Mouse (Mus musculus): Measurements from ENCODE around the gene Ctnnd2.

Gene Ctnnd2

DNA sequence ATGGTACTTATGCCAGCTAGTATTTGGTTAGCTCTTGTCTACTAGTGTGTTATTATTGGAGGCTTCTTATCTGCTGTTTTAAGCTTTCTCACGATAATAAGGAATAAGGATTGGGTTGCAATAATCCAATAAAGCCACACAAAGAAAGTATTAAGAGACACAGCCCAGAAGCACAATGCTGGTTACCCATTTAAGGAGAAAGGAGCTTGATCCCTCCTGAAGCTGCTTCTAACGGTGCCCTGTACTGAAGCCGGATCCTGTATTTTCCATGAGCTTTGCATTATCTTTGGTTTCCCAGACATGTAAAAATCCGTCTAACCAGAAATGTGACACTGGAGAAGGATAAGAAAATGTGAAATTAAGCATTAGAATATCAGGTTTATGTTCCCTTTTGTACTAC lies 565.8 kb downstream of the Ctnnd2 start:
- no peak for DNase-seq

DNA sequence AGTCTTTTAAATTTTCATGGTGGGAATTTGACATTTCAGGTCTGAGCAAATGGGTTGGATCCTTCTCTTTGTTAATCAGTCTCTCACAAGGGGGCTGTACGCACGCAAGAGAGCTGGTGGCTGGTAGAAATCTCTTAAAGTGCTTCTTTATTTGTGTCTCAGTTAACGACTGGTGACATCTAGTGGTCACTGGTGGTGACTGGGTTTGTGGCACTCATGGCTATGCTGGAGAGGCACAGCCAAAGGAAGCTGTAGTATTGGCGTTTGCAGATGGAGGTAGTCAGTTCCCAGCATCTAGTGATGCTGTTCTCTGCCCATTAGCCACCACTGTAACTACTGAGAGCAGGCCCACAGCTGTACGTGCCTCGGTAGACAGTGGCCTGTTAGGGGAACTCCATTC lies 568.3 kb downstream of the Ctnnd2 start:
- peak; percentile 83 for DNase-seq

DNA sequence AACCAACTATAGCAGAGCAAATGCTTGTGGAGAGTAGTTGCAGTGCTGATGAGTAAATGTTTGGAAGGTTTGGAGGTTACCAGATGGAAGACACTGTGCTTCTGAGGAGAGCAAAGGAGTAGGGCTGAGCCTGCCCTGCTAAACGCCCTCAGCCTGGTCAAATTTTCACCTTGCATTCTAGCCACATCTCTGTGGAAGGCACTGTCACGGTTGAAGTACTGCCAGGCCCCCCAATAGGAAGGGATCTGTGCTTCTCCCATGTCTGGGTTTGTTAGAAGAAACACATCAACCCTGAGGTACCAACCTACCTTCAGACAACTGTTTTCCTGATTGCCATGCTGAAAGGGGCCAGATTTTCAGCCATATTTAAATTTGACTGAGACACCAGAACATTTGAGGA lies 585.6 kb downstream of the Ctnnd2 start:
- no peak for DNase-seq

DNA sequence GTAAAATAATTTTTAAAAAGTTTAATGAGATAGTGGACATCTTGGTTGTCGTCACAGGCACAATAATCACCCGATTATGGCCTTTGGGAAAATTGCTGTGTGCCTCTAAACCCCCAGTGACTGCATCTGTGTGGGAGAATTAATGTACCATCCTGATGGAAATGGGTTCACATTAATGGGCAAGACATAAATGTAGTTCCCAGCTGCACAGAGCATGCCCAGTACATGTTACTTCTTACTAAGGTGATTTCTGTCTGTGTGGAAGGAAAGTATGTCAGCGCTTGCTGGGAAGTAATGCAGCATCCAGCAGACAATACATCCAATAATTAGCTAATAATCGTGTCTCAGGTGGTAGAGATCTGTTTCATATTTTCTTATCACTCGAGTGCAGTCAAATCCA lies 589.8 kb downstream of the Ctnnd2 start:
- no peak for DNase-seq

DNA sequence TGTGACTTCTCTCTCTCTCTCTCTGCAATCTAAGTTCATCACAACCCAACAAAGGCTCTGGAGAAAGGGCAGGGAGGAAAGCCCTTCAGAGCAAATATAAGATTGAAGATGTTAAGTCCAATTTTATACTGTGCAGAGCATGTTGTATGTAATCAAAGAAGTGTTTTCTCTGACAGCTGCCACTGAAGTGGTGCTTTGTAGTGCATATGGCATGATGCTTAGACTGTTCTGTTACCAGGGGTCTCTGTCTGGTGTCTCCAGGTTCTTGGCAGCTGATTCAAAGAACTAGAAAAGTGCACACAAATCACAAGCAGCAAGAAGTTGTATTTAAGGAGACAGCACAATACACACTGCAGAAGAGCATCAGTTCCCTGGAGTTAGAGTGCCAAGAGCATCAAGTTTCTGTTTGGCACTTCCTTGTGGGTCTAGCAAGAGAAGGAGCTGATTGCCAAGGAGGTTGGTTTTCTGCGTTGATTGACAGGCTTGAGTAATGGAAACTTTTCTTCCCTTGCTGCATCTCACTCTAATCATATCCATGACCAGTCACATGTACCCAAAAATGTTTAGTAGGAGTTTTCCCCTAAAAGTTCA lies 590.4 kb downstream of the Ctnnd2 start:
- no peak for DNase-seq

DNA sequence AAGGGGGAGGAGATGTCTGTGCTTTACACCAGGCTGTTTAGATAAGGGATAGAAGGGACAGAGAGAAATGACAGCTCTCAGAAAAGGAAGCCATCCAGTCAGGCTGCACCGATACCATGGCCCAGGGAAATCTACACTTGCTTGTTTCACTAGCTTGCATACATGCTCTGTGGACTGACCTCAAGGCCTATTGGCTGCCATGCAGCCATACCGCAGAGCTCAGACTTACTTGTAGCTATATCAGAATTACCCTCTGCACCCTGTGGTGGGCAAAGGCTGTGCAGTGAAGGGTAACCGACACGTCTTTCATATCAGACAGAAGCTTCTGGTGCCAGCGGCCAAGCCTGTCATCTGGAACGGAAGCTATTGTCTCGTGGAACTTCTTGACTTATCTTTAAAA lies 604.5 kb downstream of the Ctnnd2 start:
- DNase-seq, result no peak

DNA sequence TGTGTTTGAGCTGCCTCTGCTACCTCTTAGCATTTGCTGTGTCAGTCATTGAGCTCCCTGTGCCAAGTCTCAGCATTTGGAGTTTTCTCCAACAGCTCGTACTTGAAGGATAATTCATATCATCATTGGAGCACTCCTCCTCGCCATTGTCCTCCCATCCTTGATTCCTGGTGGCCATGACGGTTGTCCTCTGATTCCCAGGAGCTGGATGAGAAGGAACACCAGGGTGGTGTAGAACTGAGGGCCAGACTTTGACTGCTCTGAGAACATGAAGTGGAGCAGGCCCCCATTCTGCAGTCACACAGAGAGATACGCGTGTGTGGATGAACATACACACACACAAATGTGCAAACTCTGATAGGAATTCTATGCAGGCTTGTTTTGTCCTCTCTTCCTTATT lies 605.4 kb downstream of the Ctnnd2 start:
- DNase-seq, result no peak

DNA sequence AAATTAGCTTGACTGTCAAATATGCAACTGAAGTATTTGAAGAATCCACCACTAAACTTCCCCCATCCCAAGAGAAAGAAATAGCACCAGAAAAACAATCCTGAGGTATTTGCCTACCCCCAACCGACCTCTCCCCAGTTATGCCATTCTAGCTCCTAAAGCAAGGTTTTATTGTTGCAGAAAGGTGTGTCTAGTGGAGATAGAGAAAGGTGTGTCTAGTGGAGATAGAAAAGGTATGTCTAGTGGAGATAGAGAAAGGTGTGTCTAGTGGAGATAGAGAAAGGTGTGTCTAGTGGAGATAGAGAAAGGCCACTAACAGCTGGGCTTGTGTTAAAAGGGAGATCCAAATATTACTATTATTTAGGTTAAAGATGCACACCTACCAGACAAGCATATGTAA lies 607.5 kb downstream of the Ctnnd2 start:
- DNase-seq, result no peak

DNA sequence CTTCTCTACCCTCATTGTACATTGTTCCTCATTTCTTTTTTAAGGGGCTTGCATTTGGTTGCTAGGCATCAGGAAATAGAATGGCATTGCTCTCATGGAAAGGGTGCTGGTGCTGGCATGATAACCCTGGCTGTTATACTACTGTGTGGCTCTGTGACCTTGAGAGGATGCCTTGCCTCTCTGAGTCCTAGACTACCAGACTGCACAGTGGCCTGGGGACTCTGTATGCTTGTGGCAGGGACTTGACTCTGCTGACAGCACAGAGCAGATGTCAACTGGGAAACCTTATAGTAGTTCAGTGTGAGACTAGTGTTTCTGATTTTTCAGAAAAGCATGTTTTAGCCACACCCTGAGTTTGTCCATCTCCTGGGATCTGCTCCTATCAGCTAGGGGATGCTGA lies 608.6 kb downstream of the Ctnnd2 start:
- no peak for DNase-seq

DNA sequence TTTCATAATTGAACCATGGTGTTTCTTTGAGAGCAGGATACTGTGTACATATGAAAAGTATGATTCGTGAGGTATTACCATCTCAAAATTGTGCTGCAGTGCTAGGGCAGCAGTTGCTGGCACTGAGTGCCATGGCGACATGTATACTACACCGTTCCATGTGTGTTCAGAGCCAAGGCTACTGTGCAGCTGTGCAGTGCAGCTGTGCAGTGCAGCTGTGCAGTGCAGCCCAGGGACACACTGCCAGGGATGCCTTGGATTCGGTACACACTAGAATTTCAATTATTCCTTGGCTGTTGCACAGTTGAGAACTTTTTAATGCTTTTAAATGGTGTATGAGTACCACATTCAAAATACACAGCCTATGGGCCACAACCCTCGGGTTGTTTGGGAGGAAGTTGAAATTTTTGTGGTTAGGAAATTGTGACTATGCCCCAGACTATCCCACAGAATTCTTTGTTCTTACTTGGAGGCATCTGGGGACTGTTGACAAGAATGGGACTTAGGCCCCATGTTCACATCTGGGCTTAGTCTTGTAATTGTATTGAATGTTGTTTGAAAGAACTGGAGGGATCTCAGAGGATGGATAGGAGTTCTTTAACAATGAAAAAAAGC lies 613.4 kb downstream of the Ctnnd2 start:
- no peak for DNase-seq

DNA sequence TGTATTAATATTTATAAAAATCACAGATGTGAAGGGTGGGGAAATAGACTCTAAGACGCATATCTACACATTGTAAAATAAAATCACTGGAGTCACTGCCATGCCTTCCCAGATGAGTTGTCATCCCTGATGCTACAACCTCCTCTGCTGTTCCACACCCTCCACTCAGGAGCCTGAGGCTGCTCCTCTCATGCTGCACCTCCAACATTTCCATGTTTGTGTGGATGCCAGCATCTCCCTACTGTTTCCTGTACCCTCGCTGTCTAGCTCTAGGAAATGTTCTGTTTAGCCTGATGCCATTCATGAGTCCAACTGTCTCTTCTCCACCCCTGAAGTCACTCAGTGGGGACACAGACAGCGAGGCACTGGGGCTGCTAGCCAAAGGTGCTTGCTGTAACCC lies 620.9 kb downstream of the Ctnnd2 start:
- DNase-seq, result peak; percentile 22

DNA sequence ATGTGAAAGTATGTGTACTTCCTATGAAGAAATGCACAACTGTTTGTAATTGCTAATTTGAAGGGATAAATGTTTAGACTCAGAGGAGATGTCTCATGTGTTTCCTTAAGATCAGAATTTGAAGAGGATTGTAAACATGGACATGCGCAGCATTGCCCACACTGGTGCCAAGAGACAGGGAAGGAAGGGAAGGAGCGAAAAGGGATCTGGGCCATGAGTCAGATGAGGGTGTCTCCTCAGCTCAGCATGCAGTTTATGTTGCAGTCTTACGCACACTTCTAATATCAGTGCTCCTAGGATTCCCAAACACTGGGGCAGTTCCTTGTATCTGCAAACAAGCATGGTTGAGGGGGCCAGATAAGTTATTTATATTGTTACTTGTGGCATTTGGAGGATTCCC lies 623.3 kb downstream of the Ctnnd2 start:
- DNase-seq, result peak; percentile 29

DNA sequence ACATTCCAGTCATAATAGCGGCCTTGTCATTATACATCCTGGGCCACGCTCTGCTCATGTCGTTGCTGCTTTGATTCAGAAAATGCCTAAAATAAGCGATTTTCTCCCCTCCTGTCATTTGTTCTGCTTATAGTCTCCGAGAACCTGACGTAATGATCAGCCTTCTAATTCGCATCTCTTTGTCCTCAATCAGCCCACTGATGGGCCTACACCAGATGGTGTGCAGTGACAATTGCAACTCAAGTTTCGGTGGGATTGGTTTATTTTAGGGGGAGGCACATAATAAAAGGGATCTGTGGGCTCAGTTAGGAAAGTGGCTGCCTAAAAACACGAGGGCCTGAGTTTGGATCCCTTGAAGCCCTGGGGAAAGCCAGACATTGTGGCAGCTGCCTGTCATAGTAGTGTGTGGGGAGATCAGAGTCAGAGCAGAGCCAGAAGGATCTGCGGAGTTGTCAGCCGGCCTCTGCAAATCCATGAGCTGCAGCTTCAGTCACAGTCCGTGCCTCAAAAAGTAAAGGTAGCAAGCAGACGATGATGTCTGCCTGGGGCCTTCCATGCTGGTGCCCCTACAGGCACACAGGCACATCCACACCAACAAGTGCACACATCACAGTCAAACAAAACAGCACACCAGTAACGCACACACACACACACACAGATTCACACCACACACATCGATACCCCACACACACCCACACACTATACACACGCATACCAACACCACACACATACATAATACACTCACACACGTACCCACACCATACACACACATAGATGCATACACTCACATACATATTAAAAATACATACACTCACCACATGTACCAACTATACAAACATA lies 655.3 kb downstream of the Ctnnd2 start:
- no peak for DNase-seq

DNA sequence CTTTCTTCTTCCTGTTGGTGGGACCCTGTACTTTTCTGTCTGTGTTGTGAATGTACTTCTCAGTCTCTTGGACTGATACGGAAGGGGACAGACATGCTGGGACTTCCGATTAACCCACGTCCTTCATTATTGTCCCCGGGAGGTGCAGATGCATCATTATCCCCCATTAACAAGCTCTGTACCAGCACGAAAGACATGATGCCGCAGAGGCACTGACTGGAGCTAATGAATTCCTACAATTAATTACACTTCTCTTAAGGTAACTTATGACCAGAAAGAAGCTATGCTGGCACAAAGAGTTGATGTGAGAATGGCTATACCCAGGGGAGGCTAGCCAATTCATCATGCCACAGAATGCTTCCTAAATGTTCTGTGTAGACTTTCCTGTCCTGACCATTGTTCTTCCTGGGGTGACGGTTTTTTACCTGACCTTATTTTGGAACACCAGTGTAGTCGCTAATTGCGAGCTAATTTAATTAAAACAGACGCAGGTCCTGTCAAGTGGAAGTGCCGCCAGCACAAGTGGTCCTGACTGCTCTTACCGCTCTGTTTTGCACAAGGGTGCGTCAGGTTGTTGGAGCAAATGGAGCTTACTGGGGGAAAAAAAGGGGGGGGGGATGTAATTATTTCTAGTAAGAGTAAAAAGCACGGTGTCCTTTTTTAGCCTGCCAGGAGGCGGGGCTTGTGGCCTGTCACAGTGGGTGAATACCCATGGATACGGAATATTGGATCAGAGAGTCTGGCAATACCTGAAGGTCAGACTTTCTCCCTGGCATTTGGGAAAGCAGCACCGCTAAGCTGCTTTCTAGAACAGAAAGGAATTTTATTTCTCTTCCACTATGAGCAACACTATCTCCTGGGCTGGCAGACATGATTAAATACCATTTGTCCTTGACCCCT lies 685.1 kb downstream of the Ctnnd2 start:
- no peak for DNase-seq

DNA sequence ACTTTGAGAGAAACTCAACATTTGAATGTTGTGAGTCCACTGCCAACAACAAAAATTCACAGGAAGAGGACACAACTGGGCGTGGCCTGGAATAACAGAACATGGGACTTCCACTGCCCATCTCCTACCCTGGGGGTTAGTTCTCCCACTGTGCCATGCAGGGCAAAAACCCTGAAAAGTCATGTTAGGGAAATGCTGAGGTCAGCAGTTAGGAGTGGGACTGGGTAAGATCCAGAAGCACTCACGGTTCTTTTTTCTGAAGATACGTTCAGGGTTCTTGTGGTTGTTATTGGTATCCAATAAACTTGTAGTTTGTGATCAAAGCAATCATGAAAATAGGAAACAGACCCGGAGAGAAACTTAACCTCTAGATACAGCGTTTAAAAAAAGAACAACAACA lies 695.0 kb downstream of the Ctnnd2 start:
- DNase-seq, result no peak

DNA sequence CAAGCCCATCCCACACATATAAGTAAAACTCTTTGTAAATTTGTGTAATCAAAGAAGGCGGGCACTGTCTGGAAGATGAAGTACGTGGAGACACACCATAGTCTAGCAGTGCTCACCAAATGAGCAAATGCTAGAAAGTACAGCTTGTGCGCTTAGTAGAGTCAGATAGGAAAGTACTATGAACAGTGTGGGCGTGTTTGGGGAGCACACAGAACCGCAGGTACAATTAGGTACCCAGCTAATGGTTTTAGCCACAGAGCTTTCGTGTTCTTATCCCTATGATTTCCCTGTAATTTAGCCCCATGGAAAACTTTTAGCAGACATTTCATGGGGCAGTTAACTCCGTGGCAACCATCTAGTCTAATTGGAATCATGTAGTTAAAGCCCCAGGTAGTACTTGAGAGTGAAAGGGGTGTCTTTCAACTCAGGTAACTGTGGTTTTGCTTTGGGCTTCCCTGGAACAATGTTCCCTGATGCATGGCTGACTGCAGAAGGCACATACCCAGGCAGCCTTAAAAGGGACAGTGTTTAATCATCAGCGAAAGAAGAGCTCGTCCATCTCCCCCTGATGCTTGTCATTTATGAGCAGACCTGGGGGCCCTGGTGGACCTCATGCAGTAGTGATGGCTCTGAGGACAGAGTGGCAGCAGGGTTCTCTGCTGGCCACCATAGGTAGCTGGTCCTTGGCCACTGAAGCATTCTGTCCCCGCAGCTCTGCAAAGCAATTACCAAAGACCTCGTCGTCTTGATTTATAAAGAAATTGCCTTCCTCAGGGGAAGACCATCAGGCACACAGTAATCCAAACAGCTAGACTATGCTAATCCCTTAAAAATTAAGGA lies 697.5 kb downstream of the Ctnnd2 start:
- DNase-seq, result no peak

DNA sequence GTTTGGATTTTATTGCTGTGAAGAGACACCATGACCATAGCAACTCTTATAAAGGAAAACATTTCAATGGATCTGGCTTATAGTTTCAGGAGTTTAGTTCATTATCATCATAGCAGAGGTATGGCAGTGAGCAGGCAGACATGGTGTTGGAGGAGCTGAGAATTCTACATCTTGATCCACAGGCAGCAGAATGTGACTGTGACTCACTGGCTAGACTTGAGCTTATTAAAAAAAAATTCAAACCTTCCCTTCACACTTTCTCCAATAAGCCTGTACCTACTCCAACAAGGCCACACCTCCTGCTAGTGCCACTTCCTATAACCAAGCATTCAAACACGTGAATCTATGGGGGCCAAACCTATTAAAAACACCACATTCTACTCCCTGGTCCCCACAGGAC lies 703.1 kb downstream of the Ctnnd2 start:
- DNase-seq, result peak; percentile 29

DNA sequence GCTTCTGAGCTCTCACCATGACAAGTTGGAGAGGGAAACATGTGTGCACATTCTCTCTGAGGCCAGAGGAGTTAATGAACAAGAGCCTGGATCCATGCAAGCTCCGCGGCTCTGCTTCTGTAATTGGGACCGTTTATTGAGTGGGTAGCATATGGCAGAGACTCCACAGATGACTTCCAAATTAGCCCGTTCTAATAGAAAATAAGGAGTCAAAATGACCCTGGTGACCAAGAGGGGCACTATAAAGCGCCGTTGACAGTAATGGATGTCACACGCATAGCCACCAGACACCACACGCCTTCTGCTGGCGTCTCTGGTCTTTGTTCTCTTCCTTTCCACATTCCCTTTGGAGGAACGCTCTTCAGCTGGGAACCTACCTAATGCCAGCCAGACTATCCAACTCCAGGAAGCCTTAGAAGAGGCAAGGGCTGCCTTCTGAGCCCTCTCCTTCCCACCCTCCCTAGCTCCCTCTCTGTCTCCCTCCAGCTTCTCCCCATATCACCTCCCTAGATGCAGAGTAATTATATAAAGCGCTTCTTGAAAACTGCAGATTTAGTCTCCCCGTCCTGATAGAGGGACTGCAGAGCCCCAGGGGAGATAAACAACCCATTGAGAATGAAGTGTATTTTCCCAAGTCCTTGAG lies 712.4 kb downstream of the Ctnnd2 start:
- no peak for DNase-seq

DNA sequence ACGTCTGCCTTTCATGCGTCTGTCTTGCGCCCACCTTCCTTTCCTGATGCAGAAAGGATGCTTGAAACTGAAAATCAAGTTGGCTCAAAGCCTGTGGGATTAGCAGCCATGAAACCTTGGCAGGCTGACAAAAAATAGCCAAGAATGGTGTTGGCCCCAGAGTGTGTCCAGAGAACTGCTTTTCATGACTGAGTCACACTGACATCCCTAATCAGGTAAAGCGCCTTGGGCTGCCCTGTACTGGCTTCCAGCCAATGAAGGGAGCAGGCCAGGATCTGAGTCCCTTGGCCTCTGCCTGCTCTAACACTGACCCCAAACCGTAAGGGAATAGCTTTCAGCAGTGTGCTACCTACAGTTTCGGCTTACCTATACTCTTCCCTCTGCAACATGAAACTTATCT lies 713.0 kb downstream of the Ctnnd2 start:
- no peak for DNase-seq

DNA sequence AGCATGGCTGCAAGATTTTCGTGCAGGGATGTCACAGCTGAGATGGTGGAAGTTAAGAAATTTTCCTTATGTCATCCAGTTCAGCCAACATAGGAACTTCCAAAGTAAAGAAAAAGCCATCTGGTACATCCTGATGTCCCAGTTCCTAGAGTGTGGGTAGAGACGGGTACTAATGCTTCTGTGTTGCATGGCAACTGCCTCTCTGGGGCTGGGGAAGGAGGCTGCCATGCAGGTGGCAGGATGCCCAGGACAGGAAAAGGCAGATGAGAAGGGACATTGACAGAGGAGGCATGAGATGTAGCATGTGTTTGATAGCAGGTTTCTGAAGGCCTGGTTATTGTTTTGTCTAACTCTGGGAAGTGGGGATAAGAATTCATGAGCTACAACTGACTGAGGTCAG lies 715.2 kb downstream of the Ctnnd2 start:
- DNase-seq, result peak; percentile 87

DNA sequence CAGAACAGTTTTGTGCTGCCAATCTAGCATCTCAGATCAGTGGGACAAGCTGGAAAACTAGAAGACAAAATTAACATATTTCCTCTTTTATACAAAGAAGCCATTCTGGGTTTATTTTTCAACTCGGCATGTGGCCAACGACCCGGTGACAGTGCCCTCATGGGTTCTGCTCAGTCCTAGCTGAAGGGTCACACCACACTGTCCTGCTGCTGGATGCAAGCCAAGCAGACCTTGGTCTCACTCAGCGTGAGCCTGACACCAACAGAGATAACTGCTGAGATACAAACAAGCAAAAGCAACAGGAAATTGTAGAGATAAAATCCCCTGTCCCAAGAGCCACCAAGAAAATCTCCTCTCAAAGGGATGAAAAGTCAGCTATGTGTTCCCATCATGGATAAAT lies 719.6 kb downstream of the Ctnnd2 start:
- no peak for DNase-seq

DNA sequence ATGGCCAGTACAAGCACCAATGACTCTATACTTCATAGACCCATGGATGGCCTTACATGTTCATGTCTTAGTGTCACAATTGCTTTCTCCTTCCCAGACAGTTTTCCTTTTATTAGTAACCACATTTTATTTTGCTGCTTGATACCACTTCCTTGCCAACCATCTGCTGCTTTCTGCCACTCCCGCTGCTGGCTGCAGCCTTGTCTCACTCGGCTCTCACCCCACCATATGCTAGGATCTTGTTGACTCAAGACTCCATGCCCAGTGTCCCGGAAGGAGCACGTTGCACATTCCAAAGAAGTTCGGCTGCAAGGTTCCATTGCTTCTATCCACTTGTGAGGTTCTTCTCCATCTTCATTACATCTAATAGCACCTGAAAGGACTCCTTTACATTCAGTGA lies 722.7 kb downstream of the Ctnnd2 start:
- peak; percentile 47 for DNase-seq

Data from right cerebral cortex, adult 18-20 months (tissue).